Mouse (Mus musculus): Measurements from ENCODE around the gene Eif5. TPM values are rescaled to one million over a fixed set of nuclear protein-coding genes. Genes with fewer than 3 reads are reported as not detected.

Eif5 gene
- polyA plus RNA-seq (2021) = 251 TPM

DNA sequence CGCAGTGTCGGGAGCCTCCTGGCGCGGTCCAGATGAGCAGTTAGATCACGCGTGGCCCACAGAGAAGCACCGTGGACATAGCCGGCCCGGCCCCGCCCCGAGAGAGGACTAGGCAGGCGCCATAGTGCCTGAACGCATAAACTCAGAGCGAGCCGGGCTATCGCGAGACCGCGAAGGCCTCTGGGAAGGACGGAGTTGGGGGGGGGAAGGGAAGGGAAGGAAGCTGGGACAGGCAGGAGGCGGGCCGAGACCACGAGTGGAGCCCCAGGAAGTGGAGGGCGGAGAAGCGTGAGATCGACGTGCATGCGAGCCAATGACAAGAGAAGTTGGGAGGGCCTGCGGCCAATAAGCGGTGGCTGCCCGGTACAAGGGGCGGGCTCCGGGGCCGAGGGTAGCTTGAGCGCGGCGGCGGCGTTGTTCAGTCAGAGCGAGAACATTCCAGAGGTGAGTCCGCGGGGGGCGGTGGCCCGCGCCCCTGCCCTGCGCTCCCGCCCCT is at the start of gene Eif5:
Eif5 (plus strand) TSS at position 221 of the 496 bp plus-strand sequence.
- no peaks in the 10 kb centered on the region for H3K27me3 ChIP-seq
- in situ Hi-C loops (cut with MboI; ENCODE audit: low pct_unique_long_range_greater_than_20kb) = no loop called here
- ATAC-seq (peak; percentile 96), DNase-seq (ENCODE audit: low read depth, low spot score) (peak; percentile 95)
- no peak for TF ChIP-seq CTCF (IDR thresholded peaks at IDR 0.05)
- ChIA-PET POLR2A (interaction anchor here (1.5 kb wide), 1 partner anchor 113 kb away, joined by 3 read pairs; no protein-coding TSS in a partner anchor), CTCF (no interaction called here)

DNA sequence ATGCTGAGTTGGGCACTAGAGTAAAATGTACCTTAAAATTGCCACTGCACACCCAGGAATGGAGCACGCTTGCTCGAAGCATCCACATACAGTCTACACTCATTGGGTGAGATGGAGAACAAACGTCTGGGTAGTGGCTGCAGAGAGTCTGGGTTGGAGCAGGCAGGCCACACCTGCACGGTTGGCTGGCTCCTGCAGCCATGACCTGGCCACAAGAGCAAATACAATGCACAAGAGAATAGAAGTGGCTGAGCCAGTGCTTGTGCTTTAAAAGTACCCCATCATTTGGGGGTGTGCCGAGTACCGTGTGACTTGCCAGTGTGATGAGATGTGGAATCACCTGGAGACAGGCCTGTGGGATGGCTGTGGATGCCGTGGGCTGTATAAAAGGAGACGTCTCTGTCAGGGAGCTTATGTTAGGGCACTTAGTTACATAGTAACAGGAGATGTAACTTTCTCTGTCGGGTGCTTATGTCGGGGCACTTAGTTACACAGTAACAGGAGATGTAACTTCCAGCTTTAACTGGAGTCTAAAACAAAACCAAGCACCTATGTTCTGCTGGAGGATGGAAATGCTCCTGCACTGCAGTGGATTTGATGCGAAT is 48.5 kb upstream of the Eif5 start:
- ChIA-PET CTCF (interaction anchor here (1.3 kb wide), 1 partner anchor 64 kb away, joined by 6 read pairs; no protein-coding TSS in a partner anchor), POLR2A (no interaction called here)
- ATAC-seq = no peak
- in situ Hi-C loops (cut with MboI; ENCODE audit: low pct_unique_long_range_greater_than_20kb) = no loop called here
- no peak for TF ChIP-seq CTCF (IDR thresholded peaks at IDR 0.05)
- DNase-seq (ENCODE audit: low read depth, low spot score) = no peak
- H3K27me3 ChIP-seq = no peaks in the 10 kb centered on the region

DNA sequence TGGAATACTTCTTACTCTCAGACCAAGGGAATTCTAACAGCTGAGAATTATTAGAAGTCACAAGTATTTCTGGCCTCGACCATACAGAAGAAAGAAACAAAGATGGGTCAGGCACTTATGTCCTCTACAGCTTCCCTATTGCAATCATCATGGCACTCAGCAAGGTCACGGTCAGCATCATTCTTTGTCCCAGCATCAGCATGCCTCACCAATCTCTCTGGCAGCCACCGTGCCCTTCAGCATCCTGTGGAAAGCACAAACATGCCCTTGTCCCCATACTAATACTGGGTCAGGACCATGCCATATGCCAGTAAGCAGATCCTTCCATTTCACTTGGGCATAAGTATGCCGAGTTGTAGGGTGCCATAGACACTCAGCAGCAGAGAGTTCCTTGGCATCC is 42.9 kb upstream of the Eif5 start:
- in situ Hi-C loops (cut with MboI; ENCODE audit: low pct_unique_long_range_greater_than_20kb) = no loop called here
- ChIA-PET CTCF (no interaction called here), POLR2A (no interaction called here)
- no peaks in the 10 kb centered on the region for H3K27me3 ChIP-seq
- no peak for ATAC-seq
- TF ChIP-seq CTCF (IDR thresholded peaks at IDR 0.05) = no peak
- DNase-seq (ENCODE audit: low read depth, low spot score) = no peak

DNA sequence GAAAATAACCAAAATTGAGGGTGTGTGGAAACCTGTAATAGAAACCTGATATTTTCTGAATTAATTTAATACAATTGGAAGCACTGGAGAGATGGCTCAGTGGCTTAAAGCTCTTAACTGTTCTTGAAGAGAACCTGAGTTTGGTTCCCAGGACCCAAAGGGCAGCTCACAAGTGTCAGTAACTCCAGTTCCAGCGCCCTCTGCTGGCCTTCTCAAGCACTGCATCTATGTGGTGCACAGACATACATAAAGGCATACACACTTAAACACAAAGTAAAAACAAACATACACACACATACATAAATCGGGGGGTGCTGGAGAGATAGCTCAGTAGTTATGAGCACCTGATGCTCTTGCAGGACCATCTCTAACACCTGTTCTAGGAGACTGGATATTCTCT is 40.7 kb upstream of the Eif5 start:
- POLR2A ChIA-PET = no interaction called here
- DNase-seq (ENCODE audit: low read depth, low spot score) (no peak), ATAC-seq (no peak)
- H3K27me3 ChIP-seq = no peaks in the 10 kb centered on the region
- in situ Hi-C loops (cut with MboI; ENCODE audit: low pct_unique_long_range_greater_than_20kb) = no loop called here
- peak; percentile 74 for TF ChIP-seq CTCF (IDR thresholded peaks at IDR 0.05)
- CTCF ChIA-PET = interaction anchor here (1.2 kb wide), 1 partner anchor 66 kb away, joined by 4 read pairs; no protein-coding TSS in a partner anchor

DNA sequence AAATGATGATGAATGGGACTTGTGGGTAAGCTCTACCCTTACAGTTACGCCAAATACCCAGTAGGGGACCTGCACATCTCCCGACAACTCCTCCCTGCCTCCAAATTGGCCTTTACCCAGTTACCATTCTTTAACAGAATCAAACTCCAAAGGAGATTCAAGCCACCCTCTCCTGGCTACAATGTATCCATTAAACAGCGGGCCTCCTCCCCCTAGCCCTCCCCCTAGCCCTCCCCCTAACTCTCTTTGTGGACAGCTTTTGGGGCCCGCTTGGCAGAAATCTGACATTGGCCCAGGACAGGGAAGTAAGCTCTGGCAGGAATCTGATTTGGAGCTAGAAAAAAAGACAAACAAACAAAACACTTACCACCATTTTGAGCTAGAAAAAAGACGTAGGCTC is 38.2 kb upstream of the Eif5 start:
- ATAC-seq = no peak
- no peaks in the 10 kb centered on the region for H3K27me3 ChIP-seq
- in situ Hi-C loops (cut with MboI; ENCODE audit: low pct_unique_long_range_greater_than_20kb) = loop anchor here (10.0 kb wide), 1 partner anchor 225 kb away; the partner anchor contains the start of gene Amn
- ChIA-PET POLR2A (no interaction called here), CTCF (interaction anchor here (1.6 kb wide), 1 partner anchor 74 kb away, joined by 3 read pairs; no protein-coding TSS in a partner anchor)
- DNase-seq (ENCODE audit: low read depth, low spot score) = no peak
- no peak for TF ChIP-seq CTCF (IDR thresholded peaks at IDR 0.05)

DNA sequence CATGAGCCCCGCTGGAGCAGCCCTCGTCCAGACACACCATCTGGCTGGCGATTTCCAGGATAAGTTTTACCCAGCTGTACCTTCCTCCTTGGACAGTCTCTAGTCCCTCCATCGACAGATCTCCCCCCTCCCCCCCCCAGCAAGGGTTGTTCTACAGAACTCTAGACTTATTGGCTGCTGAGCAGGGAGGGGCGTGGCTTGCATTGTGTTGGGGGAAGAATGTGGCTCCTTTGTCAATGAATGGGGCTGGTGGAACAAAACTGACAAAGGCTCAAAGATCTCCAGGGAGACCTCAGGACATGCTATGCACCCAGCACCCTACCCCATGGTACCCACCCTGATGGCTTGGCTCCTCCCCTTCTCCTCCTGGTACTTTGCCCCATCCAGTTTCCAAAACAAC is 37.1 kb upstream of the Eif5 start:
- no peaks in the 10 kb centered on the region for H3K27me3 ChIP-seq
- ATAC-seq (no peak), DNase-seq (ENCODE audit: low read depth, low spot score) (no peak)
- CTCF ChIA-PET = no interaction called here
- no peak for TF ChIP-seq CTCF (IDR thresholded peaks at IDR 0.05)
- POLR2A ChIA-PET = no interaction called here
- in situ Hi-C loops (cut with MboI; ENCODE audit: low pct_unique_long_range_greater_than_20kb) = loop anchor here (10.0 kb wide), 1 partner anchor 226 kb away; the partner anchor contains the start of gene Amn

DNA sequence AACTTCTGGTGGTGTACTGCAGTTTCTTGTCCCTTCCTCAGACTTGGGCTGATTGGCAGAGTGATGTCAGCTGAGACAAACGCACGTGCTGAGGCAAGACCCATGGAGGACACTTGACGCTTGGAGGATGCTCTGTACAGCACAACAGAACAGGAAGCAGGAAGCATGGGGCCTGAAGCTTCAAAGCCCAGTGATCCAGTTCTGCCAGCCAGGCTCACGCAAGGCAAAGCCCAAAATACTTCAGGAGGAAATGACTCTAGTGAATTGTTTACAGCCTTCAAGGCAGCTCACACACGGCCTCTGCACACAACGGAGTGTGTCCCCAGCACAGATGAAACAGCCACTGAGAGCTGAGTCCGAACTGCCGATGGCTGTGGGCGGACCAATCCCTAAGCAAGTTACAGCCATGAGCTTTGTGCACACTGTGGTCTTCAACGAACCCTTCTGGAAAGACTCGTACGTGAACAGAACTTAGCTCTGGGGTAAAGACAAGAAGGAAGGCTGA is 34.7 kb upstream of the Eif5 start:
- ATAC-seq (no peak), DNase-seq (ENCODE audit: low read depth, low spot score) (no peak)
- in situ Hi-C loops (cut with MboI; ENCODE audit: low pct_unique_long_range_greater_than_20kb) = loop anchor here (10.0 kb wide), 1 partner anchor 228 kb away; the partner anchor contains the start of gene Amn
- H3K27me3 ChIP-seq = no peaks in the 10 kb centered on the region
- ChIA-PET POLR2A (interaction anchor here (0.7 kb wide), 1 partner anchor 22 kb away, joined by 3 read pairs; no protein-coding TSS in a partner anchor), CTCF (interaction anchor here (1.2 to 1.5 kb wide), 2 partner anchors 22 to 78 kb away, joined by 3 to 10 read pairs; no protein-coding TSS in a partner anchor)
- no peak for TF ChIP-seq CTCF (IDR thresholded peaks at IDR 0.05)

DNA sequence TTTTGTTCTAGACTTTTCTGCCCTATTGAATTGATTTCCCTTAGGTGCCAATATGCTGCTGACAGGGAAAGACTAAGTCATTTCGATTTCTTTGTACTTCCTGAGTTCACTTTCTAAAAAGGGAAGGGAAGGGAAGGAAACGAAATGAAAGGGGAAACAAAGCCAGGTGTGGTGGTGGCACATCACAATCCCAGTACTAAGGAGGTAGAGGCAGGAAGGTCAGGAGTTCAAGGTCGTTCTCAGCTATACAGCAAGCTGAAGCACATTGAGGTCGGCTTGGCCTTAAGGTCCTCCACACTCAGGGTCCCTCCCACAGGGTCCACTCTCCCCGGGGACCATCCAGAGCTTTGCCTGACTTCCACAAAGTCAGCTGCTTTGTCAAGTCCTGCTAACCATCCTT is 34.2 kb upstream of the Eif5 start:
- CTCF ChIA-PET = interaction anchor here (1.2 to 2.7 kb wide), 4 partner anchors 22 to 244 kb away, joined by 3 to 11 read pairs (median 6); no protein-coding TSS in a partner anchor
- DNase-seq (ENCODE audit: low read depth, low spot score) = no peak
- ATAC-seq = no peak
- in situ Hi-C loops (cut with MboI; ENCODE audit: low pct_unique_long_range_greater_than_20kb) = loop anchor here (10.0 kb wide), 1 partner anchor 229 kb away; the partner anchor contains the start of gene Amn
- H3K27me3 ChIP-seq = no peaks in the 10 kb centered on the region
- TF ChIP-seq CTCF (IDR thresholded peaks at IDR 0.05) = no peak
- POLR2A ChIA-PET = interaction anchor here (0.7 to 1.0 kb wide), 2 partner anchors 22 to 79 kb away, joined by 3 read pairs; no protein-coding TSS in a partner anchor

DNA sequence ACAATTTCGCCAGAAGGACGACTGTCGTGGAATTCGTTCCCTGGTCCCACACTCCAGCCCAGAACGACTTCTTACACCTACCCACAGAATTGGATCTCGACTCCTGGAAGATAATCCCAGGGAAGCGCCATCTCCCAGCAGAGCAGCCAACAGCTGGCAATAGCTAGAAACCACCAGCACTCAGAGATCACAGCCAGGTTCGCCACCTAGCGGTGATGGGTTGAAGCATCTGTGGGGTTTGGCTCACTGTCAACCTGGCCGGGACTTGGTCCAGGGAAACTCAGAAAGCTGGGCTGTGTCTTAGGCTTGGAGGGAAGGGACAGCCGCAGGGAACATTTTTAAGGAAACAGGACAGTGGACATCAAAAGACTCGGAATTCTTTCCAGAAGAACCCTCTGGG is 32.9 kb upstream of the Eif5 start:
- peak; percentile 62 for DNase-seq (ENCODE audit: low read depth, low spot score)
- ATAC-seq = peak; percentile 62
- in situ Hi-C loops (cut with MboI; ENCODE audit: low pct_unique_long_range_greater_than_20kb) = loop anchor here (5.0 to 10.0 kb wide), 3 partner anchors 88 to 1088 kb away; partner anchors contain the start of genes Amn and Exoc3l4
- TF ChIP-seq CTCF (IDR thresholded peaks at IDR 0.05) = peak; percentile 99
- POLR2A ChIA-PET = interaction anchor here (1.0 kb wide), 1 partner anchor 32 kb away, joined by 3 read pairs; no protein-coding TSS in a partner anchor
- CTCF ChIA-PET = interaction anchor here (0.7 to 3.5 kb wide), 13 partner anchors 9 to 245 kb away, joined by 3 to 49 read pairs (median 4); no protein-coding TSS in a partner anchor
- H3K27me3 ChIP-seq = no peaks in the 10 kb centered on the region

DNA sequence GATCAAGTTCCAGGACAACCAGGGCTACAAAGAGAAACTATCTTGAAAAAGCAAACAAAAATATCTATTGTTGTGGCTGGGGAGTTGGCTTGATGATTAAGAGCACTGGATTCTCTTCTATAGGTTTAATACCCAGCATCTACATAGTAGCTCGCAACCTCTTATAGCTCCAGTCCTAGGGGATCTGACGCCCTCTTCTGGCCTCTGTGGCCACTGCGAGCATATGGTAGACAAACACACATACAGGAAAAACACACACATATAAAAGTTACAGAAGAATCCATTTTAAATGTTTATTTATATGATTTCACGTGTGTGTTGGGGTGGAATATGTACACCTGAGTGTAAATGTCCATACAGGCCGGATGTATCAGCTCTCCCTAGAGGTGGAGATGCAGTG is 30.8 kb upstream of the Eif5 start:
- POLR2A ChIA-PET = no interaction called here
- DNase-seq (ENCODE audit: low read depth, low spot score) (no peak), ATAC-seq (no peak)

More for the DNA sequence above, 30.8 kb upstream of the Eif5 start:
- CTCF ChIA-PET = interaction anchor here (1.2 to 3.5 kb wide), 3 partner anchors 19 to 84 kb away, joined by 3 to 49 read pairs (median 3); no protein-coding TSS in a partner anchor
- H3K27me3 ChIP-seq = no peaks in the 10 kb centered on the region
- in situ Hi-C loops (cut with MboI; ENCODE audit: low pct_unique_long_range_greater_than_20kb) = loop anchor here (5.0 to 10.0 kb wide), 3 partner anchors 90 to 1090 kb away; partner anchors contain the start of genes Amn and Exoc3l4
- no peak for TF ChIP-seq CTCF (IDR thresholded peaks at IDR 0.05)
